Mouse (Mus musculus): Measurements from ENCODE around the gene Ptges3l. TPM values are rescaled to one million over a fixed set of nuclear protein-coding genes. Genes with fewer than 3 reads are reported as not detected.
"Not testable (repeated sequence)": the region's sequence is repeated elsewhere in the genome, so short reads cannot be mapped to it uniquely, and the experiment has no call there.

Ptges3l gene
- polyA plus RNA-seq (2015; fragmentation: Nextera tagmentation; extraction: Ambion mirVana) = 14.5 and 17.5 TPM in 2 replicates

DNA sequence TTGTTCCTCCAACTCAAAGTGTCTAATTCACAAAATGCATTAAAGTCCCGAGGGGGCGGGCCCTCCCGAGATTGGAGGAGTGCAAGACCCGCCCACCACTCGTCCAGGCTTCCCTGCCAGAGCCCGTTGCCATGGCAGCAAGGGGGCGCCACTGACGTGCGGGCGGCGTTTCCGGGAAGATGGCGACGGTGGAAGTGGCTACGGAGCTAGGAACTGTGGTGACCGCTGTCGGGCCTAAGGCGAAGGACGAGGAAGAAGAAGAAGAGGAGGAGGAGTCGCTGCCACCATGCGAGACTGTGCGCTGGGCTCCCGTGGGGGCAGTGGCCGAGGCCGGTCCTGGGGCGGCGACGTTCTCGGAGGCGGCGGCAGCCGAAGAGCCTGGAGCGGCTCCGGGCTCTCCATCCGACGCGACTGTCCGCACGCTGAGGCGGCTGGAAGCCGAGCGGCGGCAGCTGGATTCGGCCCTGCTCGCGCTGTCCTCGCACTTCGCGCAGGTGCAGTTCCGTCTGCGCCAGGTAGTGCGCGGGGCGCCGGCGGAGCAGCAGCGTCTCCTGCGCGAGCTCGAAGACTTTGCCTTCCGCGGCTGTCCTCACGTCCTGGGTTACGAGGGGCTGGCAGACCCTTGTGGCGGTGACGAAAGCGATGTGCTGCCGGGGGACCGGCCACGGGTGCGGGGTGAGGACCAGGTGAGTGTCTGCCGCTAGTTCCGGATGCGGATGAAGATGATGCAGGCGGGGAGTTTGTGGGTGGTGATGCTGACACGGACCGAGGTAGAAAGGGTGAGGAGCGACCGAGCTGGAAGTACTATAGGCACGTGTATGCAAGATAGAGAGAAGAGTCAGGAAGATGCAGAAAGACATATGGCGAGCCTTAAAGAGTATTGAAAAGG, at the start of gene Ptges3l, which contains the start of gene Rundc1:
Gene Ptges3l (minus strand): TSS at position 409 of the 889 bp plus-strand sequence.
Gene Rundc1 (plus strand): TSS at position 161 of the 889 bp plus-strand sequence.
- ATAC-seq (ENCODE audit: insufficient read depth, low FRiP score, low read depth) = peak; percentile 90
- Histone ChIP-seq H3K4me3 (replicated peaks) (peak within 1 kb of the TSS; percentile 85), H3K9ac (peak within 1 kb of the TSS; percentile 51), H3K4me1 (peaks cover 20% of the 10 kb centered on the region), H3K27ac (peak within 1 kb of the TSS; percentile 90), H3K4me2 (peak within 1 kb of the TSS; percentile 86), H3K36me3 (peaks cover 8% of the 10 kb centered on the region), H3K27me3 (replicated peaks) (no peaks in the 10 kb centered on the region), H3K9me3 (no peaks in the 10 kb centered on the region)
- WGBS = under 1% methylated on average over 81 of the region's 81 CpGs

DNA sequence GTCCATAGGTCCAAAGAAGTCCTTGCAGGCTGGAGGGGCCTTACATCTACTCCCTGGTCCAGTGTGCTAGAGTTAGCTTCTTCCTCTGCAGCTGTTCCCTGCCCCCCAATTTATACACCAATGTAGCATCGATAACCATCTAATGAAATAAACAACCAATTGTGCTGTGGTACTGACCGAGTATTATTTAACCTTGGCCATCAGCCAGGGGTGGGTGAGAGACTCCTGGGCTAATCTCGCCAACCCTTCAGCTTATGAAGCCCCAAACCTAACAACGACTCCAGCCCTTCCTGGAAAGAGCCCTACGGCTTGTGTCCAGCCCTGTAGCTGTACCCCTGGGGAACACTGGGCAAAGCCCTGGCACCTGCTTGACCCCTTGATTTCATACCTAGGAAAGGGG, 49.2 kb upstream of the Ptges3l start:
- no peak overlapping the region for H3K4me2 ChIP-seq
- H3K4me3 ChIP-seq (replicated peaks) = no peak overlapping the region
- no peaks in the 10 kb centered on the region for H3K27me3 ChIP-seq (replicated peaks)
- H3K27ac ChIP-seq = no peak overlapping the region
- no peak overlapping the region for H3K9ac ChIP-seq
- WGBS = 57% methylated on average over 5 of the region's 5 CpGs
- ATAC-seq (ENCODE audit: insufficient read depth, low FRiP score, low read depth) = no peak
- H3K4me1 ChIP-seq = no peaks in the 10 kb centered on the region
- H3K9me3 ChIP-seq = no peaks in the 10 kb centered on the region
- no peaks in the 10 kb centered on the region for H3K36me3 ChIP-seq

DNA sequence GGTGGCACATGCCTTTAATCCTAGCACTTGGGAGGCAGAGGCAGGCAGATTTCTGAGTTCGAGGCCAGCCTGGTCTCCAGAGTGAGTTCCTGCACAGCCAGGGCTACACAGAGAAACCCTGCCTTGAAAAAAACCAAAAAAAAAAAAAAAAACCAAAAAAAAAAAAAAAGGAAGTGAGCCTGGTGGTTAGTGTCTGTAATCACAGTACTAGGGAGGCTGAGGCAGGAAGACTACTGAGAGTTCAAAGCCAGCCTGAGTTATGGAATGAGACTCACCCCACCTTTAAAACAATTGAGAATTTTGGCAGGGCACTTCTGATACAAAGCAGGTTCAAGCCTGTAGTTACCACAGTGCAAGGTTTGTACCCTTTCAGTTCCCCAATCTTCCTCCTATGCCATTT, 48.6 kb upstream of the Ptges3l start:
- not testable (repeated sequence) for H3K9me3 ChIP-seq; H3K4me3 ChIP-seq (replicated peaks); H3K27me3 ChIP-seq (replicated peaks); H3K27ac ChIP-seq; ATAC-seq (ENCODE audit: insufficient read depth, low FRiP score, low read depth); H3K9ac ChIP-seq; H3K36me3 ChIP-seq; H3K4me1 ChIP-seq; H3K4me2 ChIP-seq
- 78% methylated on average over 1 of the region's 1 CpGs for WGBS

DNA sequence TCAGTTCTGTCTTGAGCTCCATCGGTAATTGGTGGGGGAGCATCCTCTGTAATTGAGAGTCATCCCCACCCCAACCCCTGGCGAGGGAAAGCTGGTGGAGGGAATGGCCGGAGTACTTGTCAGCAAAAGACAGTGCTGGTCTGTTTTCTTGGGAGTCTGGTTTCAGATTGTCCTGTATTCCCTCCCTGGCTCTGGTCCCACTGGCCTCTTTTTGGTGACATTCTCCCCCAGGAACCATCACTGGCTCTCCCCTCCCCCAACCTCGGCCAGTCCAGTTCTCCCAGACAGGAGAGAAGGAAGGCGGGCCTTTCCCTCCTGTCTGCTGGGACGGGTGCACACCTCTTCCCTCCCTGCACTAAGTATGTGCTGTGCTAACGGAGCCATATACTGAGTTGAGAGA, 47.2 kb upstream of the Ptges3l start:
- Histone ChIP-seq H3K4me1 (peaks cover 8% of the 10 kb centered on the region), H3K9ac (no peak overlapping the region), H3K27ac (no peak overlapping the region), H3K27me3 (replicated peaks) (no peaks in the 10 kb centered on the region), H3K36me3 (no peaks in the 10 kb centered on the region), H3K4me2 (no peak overlapping the region), H3K9me3 (no peaks in the 10 kb centered on the region), H3K4me3 (replicated peaks) (no peak overlapping the region)
- 51% methylated on average over 7 of the region's 7 CpGs for WGBS
- ATAC-seq (ENCODE audit: insufficient read depth, low FRiP score, low read depth) = no peak

DNA sequence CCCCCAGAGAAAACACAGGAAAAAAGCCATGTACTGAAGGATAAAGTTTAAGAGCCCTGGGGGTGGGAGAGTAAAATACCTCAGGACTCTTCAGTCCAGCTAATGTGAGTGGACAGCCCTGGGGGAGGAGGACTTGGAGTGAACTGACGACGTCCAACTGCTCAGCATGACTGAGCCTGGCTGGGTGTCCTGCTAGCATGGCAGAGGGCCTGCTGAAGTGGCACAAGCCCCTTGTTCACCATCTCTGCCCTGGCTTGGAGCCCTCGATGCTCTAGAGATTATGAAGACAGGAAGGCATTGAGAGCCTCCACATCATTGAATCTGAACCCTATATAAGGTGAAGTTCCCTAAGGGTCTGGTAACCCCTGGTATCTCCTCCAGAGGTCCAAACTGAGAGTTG, 46.8 kb upstream of the Ptges3l start:
- H3K4me1 ChIP-seq = peaks cover 8% of the 10 kb centered on the region
- H3K4me2 ChIP-seq = no peak overlapping the region
- no peaks in the 10 kb centered on the region for H3K9me3 ChIP-seq
- no peak overlapping the region for H3K4me3 ChIP-seq (replicated peaks)
- no peak overlapping the region for H3K9ac ChIP-seq
- ATAC-seq (ENCODE audit: insufficient read depth, low FRiP score, low read depth) = no peak
- WGBS = 63% methylated on average over 3 of the region's 3 CpGs
- H3K27me3 ChIP-seq (replicated peaks) = no peaks in the 10 kb centered on the region
- no peaks in the 10 kb centered on the region for H3K36me3 ChIP-seq
- no peak overlapping the region for H3K27ac ChIP-seq

DNA sequence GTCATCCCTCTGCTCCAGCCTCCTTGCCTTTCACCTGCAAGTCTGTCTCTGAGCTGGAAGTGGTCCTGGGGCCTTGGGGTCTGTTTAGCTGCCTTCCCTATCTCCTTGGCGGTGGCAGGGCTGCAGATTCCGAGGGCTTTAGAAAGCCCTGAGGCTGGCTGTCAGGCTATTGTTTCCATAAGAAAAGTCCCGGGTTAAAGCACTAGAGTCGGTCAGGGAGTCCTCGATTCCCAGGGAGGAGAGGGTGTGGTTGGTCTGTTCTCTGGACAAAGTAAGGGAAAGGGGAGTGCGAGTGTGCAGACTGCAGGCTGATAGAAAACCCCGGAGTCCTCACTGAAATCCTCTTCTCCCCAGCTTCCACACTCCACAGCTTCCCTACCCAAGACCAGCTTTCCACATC, 45.1 kb upstream of the Ptges3l start:
- Histone ChIP-seq H3K9ac (no peak overlapping the region), H3K27me3 (replicated peaks) (no peaks in the 10 kb centered on the region), H3K4me2 (no peak overlapping the region), H3K4me3 (replicated peaks) (no peak overlapping the region), H3K9me3 (no peaks in the 10 kb centered on the region), H3K36me3 (no peaks in the 10 kb centered on the region), H3K4me1 (peaks cover 14% of the 10 kb centered on the region), H3K27ac (no peak overlapping the region)
- 53% methylated on average over 7 of the region's 7 CpGs for WGBS
- no peak for ATAC-seq (ENCODE audit: insufficient read depth, low FRiP score, low read depth)

DNA sequence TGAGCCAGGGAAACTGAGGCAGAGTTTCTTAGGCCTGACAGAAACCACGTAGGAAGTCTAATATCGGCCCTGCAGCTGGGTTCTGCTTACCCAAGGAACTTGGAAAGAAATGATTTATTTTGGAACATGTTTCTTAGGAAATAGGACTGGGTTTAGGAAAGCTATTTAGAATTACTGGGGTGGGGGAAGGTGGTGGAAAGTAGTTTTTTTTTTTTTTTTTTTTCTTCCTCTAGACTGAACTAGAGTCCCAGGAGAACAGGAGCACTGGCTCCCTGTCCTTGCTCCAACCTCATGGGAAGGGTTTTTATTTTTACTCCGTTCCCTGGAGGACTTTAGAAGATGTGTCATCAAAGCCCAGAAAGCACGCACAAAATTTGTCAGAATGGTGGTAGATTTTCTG, 44.0 kb upstream of the Ptges3l start:
- Histone ChIP-seq H3K4me2 (peak overlapping the region; percentile 98), H3K9me3 (no peaks in the 10 kb centered on the region), H3K9ac (no peak overlapping the region), H3K36me3 (no peaks in the 10 kb centered on the region), H3K27ac (no peak overlapping the region), H3K4me3 (replicated peaks) (peak overlapping the region; percentile 86), H3K27me3 (replicated peaks) (no peaks in the 10 kb centered on the region), H3K4me1 (peaks cover 19% of the 10 kb centered on the region)
- 60% methylated on average over 4 of the region's 4 CpGs for WGBS
- no peak for ATAC-seq (ENCODE audit: insufficient read depth, low FRiP score, low read depth)

DNA sequence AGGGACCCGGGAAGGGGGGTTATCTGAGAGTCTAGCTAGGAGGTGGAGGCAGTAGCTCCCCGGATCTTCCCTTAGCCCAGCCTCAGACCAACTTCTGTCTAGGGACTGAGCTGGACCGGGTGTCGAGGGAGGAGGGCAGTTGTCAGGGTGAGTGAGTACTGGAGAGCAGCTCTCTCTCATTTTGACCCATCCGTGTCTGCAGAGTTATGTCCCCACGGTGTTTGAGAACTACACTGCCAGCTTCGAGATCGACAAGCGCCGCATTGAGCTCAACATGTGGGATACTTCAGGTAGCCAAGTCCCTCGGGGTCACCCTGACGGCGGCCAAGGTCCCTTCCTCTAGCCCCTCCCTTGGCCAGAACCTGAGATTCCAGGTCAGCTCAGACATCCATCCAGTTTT, 43.6 kb upstream of the Ptges3l start:
- Histone ChIP-seq H3K9ac (no peak overlapping the region), H3K27ac (peak overlapping the region; percentile 65; the same call in 1 of the 2 replicates), H3K4me2 (peak overlapping the region; percentile 98), H3K27me3 (replicated peaks) (no peaks in the 10 kb centered on the region), H3K4me3 (replicated peaks) (peak overlapping the region; percentile 86), H3K36me3 (no peaks in the 10 kb centered on the region), H3K4me1 (peaks cover 23% of the 10 kb centered on the region), H3K9me3 (no peaks in the 10 kb centered on the region)
- ATAC-seq (ENCODE audit: insufficient read depth, low FRiP score, low read depth) = no peak
- 7% methylated on average over 13 of the region's 13 CpGs for WGBS

DNA sequence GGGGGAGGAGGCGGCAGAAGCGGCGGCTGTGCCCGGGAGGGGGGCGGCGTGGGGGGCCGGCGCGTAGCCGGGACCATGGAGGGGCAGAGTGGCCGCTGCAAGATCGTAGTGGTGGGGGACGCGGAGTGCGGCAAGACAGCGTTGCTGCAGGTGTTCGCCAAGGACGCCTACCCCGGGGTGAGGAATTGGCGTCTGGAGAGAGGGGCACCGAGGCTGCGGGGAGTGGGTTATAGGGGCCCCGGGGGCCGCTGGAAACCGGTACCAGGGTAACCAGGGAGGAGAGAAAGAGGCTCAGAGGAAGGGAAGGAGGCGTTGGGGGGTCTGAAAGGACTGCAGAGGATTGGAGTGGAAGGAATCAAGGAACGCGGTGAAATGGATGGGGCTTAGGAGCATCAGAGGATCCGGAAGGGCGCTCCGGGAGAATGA, 43.1 kb upstream of the Ptges3l start:
- Histone ChIP-seq H3K9ac (peak overlapping the region; percentile 58), H3K27me3 (replicated peaks) (no peaks in the 10 kb centered on the region), H3K36me3 (no peaks in the 10 kb centered on the region), H3K9me3 (no peaks in the 10 kb centered on the region), H3K27ac (peak overlapping the region; percentile 65; the same call in 1 of the 2 replicates), H3K4me3 (replicated peaks) (peak overlapping the region; percentile 86), H3K4me2 (peak overlapping the region; percentile 98), H3K4me1 (peaks cover 28% of the 10 kb centered on the region)
- 1% methylated on average over 29 of the region's 31 CpGs for WGBS
- peak; percentile 5; the same call in 1 of the 2 replicates for ATAC-seq (ENCODE audit: insufficient read depth, low FRiP score, low read depth)

DNA sequence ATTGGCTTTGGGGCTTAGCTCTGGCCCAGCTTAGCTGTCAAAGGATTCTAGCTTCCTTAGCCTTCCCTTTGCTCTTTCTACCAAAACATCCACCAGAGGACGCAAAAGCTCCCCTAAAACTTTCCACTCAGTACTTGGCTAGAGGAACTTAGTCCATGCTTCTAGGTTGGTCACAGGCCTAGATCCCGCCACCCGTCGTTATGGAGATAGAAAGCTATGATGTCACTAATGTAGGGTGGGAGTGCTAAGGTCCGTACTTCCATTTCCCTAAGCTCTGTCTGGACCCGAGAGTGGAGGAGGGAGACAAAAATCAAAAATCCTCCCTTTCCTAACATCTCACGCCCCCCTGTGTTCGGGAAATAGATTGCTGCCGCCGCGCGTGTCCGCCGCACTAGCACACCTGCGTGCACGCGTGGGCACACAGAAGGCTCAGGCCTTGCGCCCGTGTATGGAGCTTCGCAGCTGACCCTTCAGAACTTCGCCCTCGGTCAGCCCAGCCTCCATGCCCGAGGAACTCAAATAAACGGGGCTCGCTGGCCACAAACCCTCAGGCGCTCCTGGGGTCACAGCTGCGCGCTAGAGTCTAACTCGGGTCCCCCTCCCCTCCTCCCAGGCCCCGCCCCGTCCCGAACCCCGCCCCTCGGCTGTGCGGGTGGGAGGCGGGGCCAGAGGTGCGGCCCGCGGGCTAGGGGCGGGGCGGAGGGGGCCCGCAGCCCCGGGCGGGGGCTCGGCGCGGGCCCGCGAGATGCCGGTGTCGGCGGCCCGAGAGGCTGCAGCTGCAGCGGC, 42.5 kb upstream of the Ptges3l start:
- Histone ChIP-seq H3K36me3 (no peaks in the 10 kb centered on the region), H3K9me3 (no peaks in the 10 kb centered on the region), H3K9ac (peak overlapping the region; percentile 58; the same call in 1 of the 2 replicates), H3K4me2 (peak overlapping the region; percentile 98), H3K4me1 (peaks cover 33% of the 10 kb centered on the region), H3K4me3 (replicated peaks) (peak overlapping the region; percentile 86), H3K27me3 (replicated peaks) (no peaks in the 10 kb centered on the region), H3K27ac (peak overlapping the region; percentile 65; the same call in 1 of the 2 replicates)
- under 1% methylated on average over 51 of the region's 54 CpGs for WGBS
- peak; percentile 65 for ATAC-seq (ENCODE audit: insufficient read depth, low FRiP score, low read depth)

DNA sequence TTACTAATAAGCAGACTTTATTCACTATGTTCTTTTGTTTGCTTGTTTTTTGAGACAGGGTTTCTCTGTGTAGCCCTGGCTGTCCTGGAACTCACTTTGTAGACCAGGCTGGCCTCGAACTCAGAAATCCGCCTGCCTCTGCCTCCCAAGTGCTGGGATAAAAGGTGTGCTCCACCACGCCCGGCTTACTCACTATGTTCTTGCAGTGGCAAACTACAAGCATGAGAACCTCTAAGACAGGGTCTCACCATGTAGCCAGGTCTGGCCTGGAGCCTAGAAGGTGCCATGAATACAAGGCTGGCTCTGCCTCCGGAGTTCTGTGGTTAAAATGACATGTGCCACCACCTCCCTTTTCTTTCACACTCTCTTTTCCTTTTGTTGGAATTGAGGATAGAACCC, 41.4 kb upstream of the Ptges3l start:
- H3K9ac ChIP-seq; H3K27ac ChIP-seq; ATAC-seq (ENCODE audit: insufficient read depth, low FRiP score, low read depth); H3K27me3 ChIP-seq (replicated peaks); H3K36me3 ChIP-seq; H3K9me3 ChIP-seq: not testable (repeated sequence)
- peak overlapping the region; percentile 89 for H3K4me3 ChIP-seq (replicated peaks)
- peaks cover 38% of the 10 kb centered on the region for H3K4me1 ChIP-seq
- WGBS = 62% methylated on average over 5 of the region's 5 CpGs
- H3K4me2 ChIP-seq = peak overlapping the region; percentile 95

Data from stomach, embryonic 15.5 days (tissue).